Mouse (Mus musculus) layer of hippocampus, postnatal 36 days (tissue): ENCODE measurements at regions not wholly inside any gene's neighbourhood (a gene's known extent, or its start where the extent isn't known, plus 50 kb on each side); places are given as distances from the start of the nearest gene placed in this dataset.
"Not testable (repeated sequence)": the region's sequence is repeated elsewhere in the genome, so short reads cannot be mapped to it uniquely, and the experiment has no call there.

Experiments used
- DNase-seq, 2 experiments: peaks; one replicate each; pipeline ENCODE4 v3.0.0; 2022

GRCm38 (mm10) chr10:119094166-119094565 lies 145.7 kb downstream of the Cand1 start:
- no peak for DNase-seq

GRCm38 (mm10) chr10:119087886-119088285 lies 152.0 kb downstream of the Cand1 start:
- no peak for DNase-seq

GRCm38 (mm10) chr10:119087071-119087665 lies 152.7 kb downstream of the Cand1 start:
- no peak for DNase-seq

GRCm38 (mm10) chr10:119086450-119086849 lies 153.4 kb downstream of the Cand1 start:
- DNase-seq = no peak

GRCm38 (mm10) chr10:119083431-119083830 lies 156.4 kb downstream of the Cand1 start:
- DNase-seq = no peak

- no peak for DNase-seq
Observed at GRCm38 (mm10) chr10:119082861-119083260, 157.0 kb downstream of the Cand1 start.

GRCm38 (mm10) chr10:119081766-119082165 lies 158.1 kb downstream of the Cand1 start:
- DNase-seq = not testable (repeated sequence)

- DNase-seq = no peak
Observed at GRCm38 (mm10) chr10:119076100-119076566, 163.7 kb downstream of the Cand1 start.

- no peak for DNase-seq
Observed at GRCm38 (mm10) chr10:119074887-119075286, 165.0 kb downstream of the Cand1 start.

- no peak for DNase-seq
Observed at GRCm38 (mm10) chr10:119073991-119074390, 165.9 kb downstream of the Cand1 start.

- no peak for DNase-seq
Observed at GRCm38 (mm10) chr10:119069410-119069809, 170.4 kb downstream of the Cand1 start.

- DNase-seq = no peak
Observed at GRCm38 (mm10) chr10:119067838-119068237, 172.0 kb downstream of the Cand1 start.

GRCm38 (mm10) chr10:119067366-119067765 lies 172.5 kb downstream of the Cand1 start:
- no peak for DNase-seq

- DNase-seq = peak; percentile 41 to 63
Observed at GRCm38 (mm10) chr10:119065974-119066373, 173.9 kb downstream of the Cand1 start.

- DNase-seq = peak; percentile 20 to 32
Observed at GRCm38 (mm10) chr10:119065133-119065817, 174.6 kb downstream of the Cand1 start.

- no peak for DNase-seq
Observed at GRCm38 (mm10) chr10:119064218-119064617, 175.6 kb downstream of the Cand1 start.

- DNase-seq = no peak
Observed at GRCm38 (mm10) chr10:119063209-119063699, 176.6 kb downstream of the Cand1 start.

- no peak for DNase-seq
Observed at GRCm38 (mm10) chr10:119061958-119062599, 177.8 kb downstream of the Cand1 start.

GRCm38 (mm10) chr10:119061349-119061850 lies 178.5 kb downstream of the Cand1 start:
- no peak for DNase-seq

- DNase-seq = no peak
Observed at GRCm38 (mm10) chr10:119058493-119059020, 181.3 kb downstream of the Cand1 start.

- peak; percentile 48 to 49 for DNase-seq
Observed at GRCm38 (mm10) chr10:119055199-119055785, 184.6 kb downstream of the Cand1 start.
